In the genomic region with DNA sequence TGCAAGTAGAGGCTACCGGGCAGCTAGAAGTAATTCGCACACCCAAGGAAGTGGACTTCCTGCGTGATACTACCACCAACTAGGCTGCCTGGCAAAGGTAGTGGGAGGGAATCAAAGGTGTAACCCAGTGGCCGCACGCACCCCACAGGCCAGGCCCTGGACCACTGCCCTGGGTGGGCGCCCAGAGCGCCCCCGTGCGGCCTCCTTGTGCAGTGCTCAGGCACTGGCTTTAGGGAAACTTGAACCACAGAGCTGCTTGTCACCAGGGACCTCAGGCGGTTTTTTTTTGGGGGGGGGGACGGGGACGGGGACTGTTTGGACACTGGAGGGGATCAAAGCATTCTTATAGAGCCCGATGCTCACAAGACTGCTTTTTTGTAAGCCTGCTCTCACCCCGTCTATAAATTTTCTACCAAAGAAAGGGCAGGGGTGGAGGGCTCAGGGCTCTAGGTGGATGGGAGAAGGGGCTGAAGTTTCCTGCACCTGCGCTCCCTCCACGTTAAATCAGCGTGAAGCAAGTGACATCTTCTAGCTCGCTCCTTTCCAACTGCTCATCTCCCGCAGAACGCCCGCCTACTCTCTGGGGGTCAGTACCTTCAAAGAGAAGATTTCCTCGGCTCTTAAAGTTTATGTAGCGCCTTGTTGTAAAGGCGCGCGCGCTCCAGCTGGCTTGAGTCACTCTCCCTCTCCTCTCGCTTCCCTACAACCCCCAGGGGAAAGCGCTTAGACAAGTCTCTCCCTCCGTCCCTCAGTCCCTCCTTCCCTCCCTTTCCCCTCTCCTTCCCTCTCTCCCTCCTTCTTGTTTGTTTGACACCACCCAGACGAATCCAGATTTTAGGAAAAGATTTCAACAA, we compare ENCODE assay signal across 11 mouse cellular contexts. TPM values are rescaled to one million over a fixed set of nuclear protein-coding genes. Genes with fewer than 3 reads are reported as not detected.
A peak's percentile ranks its signal among the peaks of the same experiment; 100 is the strongest.
DNase-seq lines count a peak whose midpoint lies in the region; ATAC-seq and TF ChIP-seq lines count a peak whose summit lies in the region.
"Had no signal": no experiment of that assay in that cellular context is flagged by ENCODE, and none has a peak within 500 bp of the region (broad histone marks: within the 10 kb centered on the region; RNA-seq: fewer than 3 reads in every experiment).

No protein-coding gene starts in this region.

- TF ChIP-seq EP300 in ES-Bruce4 (IDR thresholded peaks at IDR 0.05; ENCODE audit: insufficient read depth, low read depth, low read length) = no peak

- TF ChIP-seq CTCF in ES-Bruce4 (IDR thresholded peaks at IDR 0.05; ENCODE audit: low read depth, low read length) = peak; percentile 74

- H3K9me3 ChIP-seq in hindbrain, embryonic 11.5 days (ENCODE audit: control insufficient read depth, low read length) = no peaks in the 10 kb centered on the region
- no peaks in the 10 kb centered on the region for H3K9me3 ChIP-seq in hindbrain, embryonic 16.5 days (ENCODE audit: control insufficient read depth, low read length)
- H3K9me3 ChIP-seq in ES-Bruce4 (replicated peaks; ENCODE audit: control insufficient read depth, insufficient read depth, low read length, poor library complexity, severe bottlenecking) = no peaks in the 10 kb centered on the region
- no peaks in the 10 kb centered on the region for H3K9me3 ChIP-seq in liver, embryonic 13.5 days (replicated peaks)

- peak; percentile 50 for DNase-seq in hindbrain, embryonic 11.5 days (ENCODE audit: low spot score)
- DNase-seq in embryo, embryonic 10 days (ENCODE audit: low spot score) = peak; percentile 44
- DNase-seq in liver, embryonic 13.5 days = no peak
- DNase-seq: cerebellum, adult 8-10 months; lung, adult 18-20 months had no signal

- no peak overlapping the region for H3K9ac ChIP-seq in hindbrain, embryonic 11.5 days (ENCODE audit: low read depth, low read length)
- no peak overlapping the region for H3K9ac ChIP-seq in hindbrain, embryonic 16.5 days (ENCODE audit: low read depth, low read length)
- no peak overlapping the region; the same call in 1 of the 2 replicates for H3K9ac ChIP-seq in ES-Bruce4 (ENCODE audit: low read depth, poor library complexity, severe bottlenecking)
- H3K9ac ChIP-seq in liver, embryonic 13.5 days = no peak overlapping the region

- no peaks in the 10 kb centered on the region for H3K36me3 ChIP-seq in hindbrain, embryonic 11.5 days (ENCODE audit: control insufficient read depth, insufficient read depth, low read length)
- no peaks in the 10 kb centered on the region for H3K36me3 ChIP-seq in hindbrain, embryonic 16.5 days (ENCODE audit: control insufficient read depth, insufficient read depth, low read length)
- no peaks in the 10 kb centered on the region for H3K36me3 ChIP-seq in ES-Bruce4 (ENCODE audit: control insufficient read depth, insufficient read depth, low read length, poor library complexity, severe bottlenecking)
- no peaks in the 10 kb centered on the region for H3K36me3 ChIP-seq in liver, embryonic 13.5 days

- WGBS in hindbrain, embryonic 11.5 days = 1% methylated on average over 31 of the region's 31 CpGs
- WGBS in hindbrain, embryonic 16.5 days = 3% methylated on average over 31 of the region's 31 CpGs
- WGBS in liver, embryonic 13.5 days (ENCODE audit: insufficient replicate concordance) = 5% methylated on average over 31 of the region's 31 CpGs

- H3K27me3 ChIP-seq in hindbrain, embryonic 11.5 days (ENCODE audit: control insufficient read depth, insufficient read depth, low read length) = peaks cover 61% of the 10 kb centered on the region
- peaks cover 59% of the 10 kb centered on the region for H3K27me3 ChIP-seq in hindbrain, embryonic 16.5 days (replicated peaks; ENCODE audit: control insufficient read depth, insufficient read depth, low read length)
- H3K27me3 ChIP-seq in ES-Bruce4 (ENCODE audit: control insufficient read depth, insufficient read depth, low read length, poor library complexity, severe bottlenecking) = peaks cover 10% of the 10 kb centered on the region
- H3K27me3 ChIP-seq in liver, embryonic 13.5 days = peaks cover 69% of the 10 kb centered on the region

- no peak for ATAC-seq in hindbrain, embryonic 11.5 days (ENCODE audit: low FRiP score)
- no peak for ATAC-seq in hindbrain, embryonic 16.5 days
- no peak for ATAC-seq in liver, embryonic 13.5 days (ENCODE audit: low read depth)
- ATAC-seq in erythroblast, adult 5-6 weeks (replicated peaks; ENCODE audit: low FRiP score, poor library complexity, severe bottlenecking) = no peak
- ATAC-seq in frontal cortex, adult (ENCODE audit: low TSS enrichment) = no peak
- ATAC-seq: Patski had no signal

- H3K4me3 ChIP-seq in hindbrain, embryonic 11.5 days (ENCODE audit: low read depth, low read length) = no peak overlapping the region
- no peak overlapping the region for H3K4me3 ChIP-seq in hindbrain, embryonic 16.5 days (ENCODE audit: low read length)
- H3K4me3 ChIP-seq in ES-Bruce4 (ENCODE audit: low read depth, low read length) = peak overlapping the region; percentile 77
- H3K4me3 ChIP-seq in liver, embryonic 13.5 days (replicated peaks) = 0 out of 2 replicates have a peak overlapping the region, but pooled peaks have one; percentile 12

- no peak overlapping the region for H3K4me2 ChIP-seq in hindbrain, embryonic 11.5 days (replicated peaks; ENCODE audit: low read depth, low read length)
- no peak overlapping the region for H3K4me2 ChIP-seq in hindbrain, embryonic 16.5 days (ENCODE audit: low read length)
- H3K4me2 ChIP-seq in liver, embryonic 13.5 days = 0 out of 2 replicates have a peak overlapping the region, but pooled peaks have one; percentile 12

- peaks cover 4% of the 10 kb centered on the region; the same call in 1 of the 2 replicates for H3K4me1 ChIP-seq in hindbrain, embryonic 11.5 days (replicated peaks; ENCODE audit: control insufficient read depth, insufficient read depth, low read length)
- H3K4me1 ChIP-seq in hindbrain, embryonic 16.5 days (ENCODE audit: control insufficient read depth, insufficient read depth, low read depth, low read length) = no peaks in the 10 kb centered on the region; the same call in 1 of the 2 replicates
- no peaks in the 10 kb centered on the region for H3K4me1 ChIP-seq in ES-Bruce4 (ENCODE audit: control insufficient read depth, insufficient read depth, low read length)
- H3K4me1 ChIP-seq in liver, embryonic 13.5 days (replicated peaks) = no peaks in the 10 kb centered on the region

- TF ChIP-seq POLR2A in ES-Bruce4 (IDR thresholded peaks at IDR 0.05; ENCODE audit: insufficient read depth, low read length) = no peak

- no peak overlapping the region for H3K27ac ChIP-seq in hindbrain, embryonic 11.5 days (ENCODE audit: low read depth, low read length)
- H3K27ac ChIP-seq in hindbrain, embryonic 16.5 days (ENCODE audit: low read depth, low read length) = no peak overlapping the region
- H3K27ac ChIP-seq in ES-Bruce4 (ENCODE audit: insufficient read depth, low read length) = no peak overlapping the region
- no peak overlapping the region for H3K27ac ChIP-seq in liver, embryonic 13.5 days

RNA-seq across cellular contexts. Expression of a gene that starts 6.5 kb away (rescaled TPM):
- 3.0 and 3.4 TPM in 2 replicates for polyA plus RNA-seq in hindbrain, embryonic 11.5 days (2014; fragmentation: Nextera tagmentation; extraction: Ambion mirVana)
- 0.19 TPM in 1 of 2 replicates, not detected in the other for polyA plus RNA-seq in hindbrain, embryonic 16.5 days (2015; fragmentation: Nextera tagmentation; extraction: Ambion mirVana)
- 0.29 TPM in 1 of 2 replicates, not detected in the other for polyA plus RNA-seq in ES-Bruce4 (2011; ENCODE audit: insufficient read depth, insufficient read length, low read depth, missing spikeins)
- polyA plus RNA-seq in liver, embryonic 13.5 days (2015; fragmentation: Nextera tagmentation; extraction: Ambion mirVana) = 0.45 and 0.50 TPM in 2 replicates
- not detected in 2 replicates for total RNA-seq in erythroblast, adult 5-6 weeks (2015; ENCODE audit: low replicate concordance)
- not detected in 2 replicates for total RNA-seq in erythroblast, adult 5-6 weeks (2017; ENCODE audit: low replicate concordance)
- polyA plus RNA-seq: heart, postnatal 0 days; Patski had no signal

RNA-seq across cellular contexts. Expression of a gene that starts 55.6 kb away (rescaled TPM):
- polyA plus RNA-seq in hindbrain, embryonic 11.5 days (2014; fragmentation: Nextera tagmentation; extraction: Ambion mirVana) = 0.67 and 1.2 TPM in 2 replicates
- 0.16 and 0.47 TPM in 2 replicates for polyA plus RNA-seq in hindbrain, embryonic 16.5 days (2015; fragmentation: Nextera tagmentation; extraction: Ambion mirVana)
- 0.84 and 1.4 TPM in 2 replicates for polyA plus RNA-seq in ES-Bruce4 (2011; ENCODE audit: insufficient read depth, insufficient read length, low read depth, missing spikeins)
- not detected in 2 replicates for polyA plus RNA-seq in liver, embryonic 13.5 days (2015; fragmentation: Nextera tagmentation; extraction: Ambion mirVana)
- not detected in 2 replicates for total RNA-seq in erythroblast, adult 5-6 weeks (2015; ENCODE audit: low replicate concordance)
- total RNA-seq in erythroblast, adult 5-6 weeks (2017; ENCODE audit: low replicate concordance) = not detected in 2 replicates
- polyA plus RNA-seq: heart, postnatal 0 days; Patski had no signal

Comparison
In these comparisons a context has a peak if more than half of its experiments do, and no peak if none do; other contexts are left out.
1. H3K4me3 ChIP-seq: peak in ES-Bruce4 (single experiment) and liver, embryonic 13.5 days (single experiment); none in hindbrain, embryonic 11.5 days (single experiment) and hindbrain, embryonic 16.5 days (single experiment).